In the genomic region with DNA sequence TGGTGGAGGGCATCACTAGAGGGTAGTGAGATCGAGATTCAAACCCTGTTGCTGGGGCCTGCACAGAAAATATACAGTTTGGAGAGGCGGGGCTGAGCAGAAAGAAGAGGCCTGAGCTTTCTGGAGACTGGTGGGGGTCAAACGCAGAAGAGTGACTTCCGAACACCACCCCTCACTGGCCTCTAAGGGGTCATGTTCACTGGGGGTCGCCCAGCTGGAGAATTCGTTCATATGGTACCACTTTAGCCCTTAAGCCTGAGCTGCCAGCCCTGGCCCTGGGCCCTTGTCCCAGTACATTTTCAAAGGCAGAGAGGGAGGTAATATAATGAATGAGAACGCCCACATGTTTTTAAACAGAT, we compare ENCODE assay signal across 12 mouse cellular contexts. TPM values are rescaled to one million over a fixed set of nuclear protein-coding genes. Genes with fewer than 3 reads are reported as not detected.
DNase-seq lines count a peak whose midpoint lies in the region; ATAC-seq and TF ChIP-seq lines count a peak whose summit lies in the region.
"Had no signal": no experiment of that assay in that cellular context is flagged by ENCODE, and none has a peak within 500 bp of the region (broad histone marks: within the 10 kb centered on the region; RNA-seq: fewer than 3 reads in every experiment).

No protein-coding gene starts in this region.

- H3K36me3 ChIP-seq in kidney, adult 2 months (ENCODE audit: control insufficient read depth, insufficient read depth, low read length): no peaks in the 10 kb centered on the region
- no peaks in the 10 kb centered on the region for H3K36me3 ChIP-seq in intestine, embryonic 14.5 days (ENCODE audit: control insufficient read depth, insufficient read depth, low read length)

- no peaks in the 10 kb centered on the region for H3K9me3 ChIP-seq in intestine, embryonic 14.5 days (ENCODE audit: control insufficient read depth, low read length)

- H3K9ac ChIP-seq in intestine, embryonic 14.5 days (ENCODE audit: low read length): no peak overlapping the region

- TF ChIP-seq POLR2A in kidney, adult 2 months (IDR thresholded peaks at IDR 0.05; ENCODE audit: low read depth, low read length): no peak

- H3K4me3 ChIP-seq in kidney, adult 2 months (ENCODE audit: insufficient read depth, low read depth, low read length): no peak overlapping the region
- no peak overlapping the region for H3K4me3 ChIP-seq in intestine, embryonic 14.5 days (ENCODE audit: low read depth, low read length)

- WGBS in kidney, adult 2 months: 74% methylated on average over 7 of the region's 7 CpGs
- 71% methylated on average over 7 of the region's 7 CpGs for WGBS in intestine, embryonic 14.5 days

- TF ChIP-seq CTCF in kidney, adult 2 months (conservative IDR thresholded peaks at IDR 0.05; ENCODE audit: insufficient read depth, insufficient read length, low read depth, low read length): no peak

- ATAC-seq in intestine, embryonic 14.5 days (replicated peaks; ENCODE audit: low FRiP score, low TSS enrichment, low read depth): no peak

- 0 out of 2 replicates have a peak overlapping the region, but pooled peaks have one; percentile 4 for H3K27ac ChIP-seq in kidney, adult 2 months (ENCODE audit: insufficient read depth, low read depth, low read length)
- peak overlapping the region; percentile 87; the same call in 1 of the 2 replicates for H3K27ac ChIP-seq in intestine, embryonic 14.5 days (ENCODE audit: low read depth)

- H3K4me2 ChIP-seq in intestine, embryonic 14.5 days (ENCODE audit: low read length): peak overlapping the region; percentile 1; the same call in 1 of the 2 replicates

- peaks cover 4% of the 10 kb centered on the region for H3K4me1 ChIP-seq in kidney, adult 2 months (ENCODE audit: control insufficient read depth, insufficient read depth, low read length)
- peaks cover 13% of the 10 kb centered on the region; the same call in 1 of the 2 replicates for H3K4me1 ChIP-seq in intestine, embryonic 14.5 days (replicated peaks; ENCODE audit: control insufficient read depth, insufficient read depth, low read length)

- DNase-seq in cerebellum, adult 11-12 months: peak; percentile 60
- DNase-seq in cerebellum, adult 8-10 months: no peak
- no peak for DNase-seq in kidney, adult 2 months
- no peak for DNase-seq in kidney, adult 8-10 months
- DNase-seq in 3T3-L1 (ENCODE audit: low read depth, low spot score): peak; percentile 20
- no peak for DNase-seq in intestine, embryonic 14.5 days (ENCODE audit: low spot score)
- DNase-seq in urinary bladder, postnatal 10 days (ENCODE audit: low spot score): no peak
- no peak for DNase-seq in adrenal gland, postnatal 10 days
- DNase-seq: cerebellum, postnatal 14 days; midbrain, embryonic 14.5 days; thymus, postnatal 25 days had no signal

- no peaks in the 10 kb centered on the region for H3K27me3 ChIP-seq in kidney, adult 2 months (replicated peaks; ENCODE audit: control insufficient read depth, insufficient read depth, low read length)
- H3K27me3 ChIP-seq in intestine, embryonic 14.5 days (replicated peaks; ENCODE audit: control insufficient read depth, insufficient read depth, low read length): no peaks in the 10 kb centered on the region

RNA-seq across cellular contexts. Expression of a gene that starts 1.1 kb away (rescaled TPM):
- polyA plus RNA-seq in kidney, adult 2 months (2012; rRNA removed): 10.6 and 11.3 TPM in 2 replicates
- polyA plus RNA-seq in intestine, embryonic 14.5 days (2014; fragmentation: Nextera tagmentation; extraction: Ambion mirVana): 10.2 and 11.3 TPM in 2 replicates
- total RNA-seq in adrenal gland, postnatal 10 days (2021): 1 to 10 TPM; 3.2 to 8.1 TPM

RNA-seq across cellular contexts. Expression of a gene that starts 4.6 kb away (rescaled TPM):
- polyA plus RNA-seq in kidney, adult 2 months (2012; rRNA removed): 0.11 and 0.18 TPM in 2 replicates
- 0.37 TPM in 1 of 2 replicates, not detected in the other for polyA plus RNA-seq in intestine, embryonic 14.5 days (2014; fragmentation: Nextera tagmentation; extraction: Ambion mirVana)
- under 1 TPM; 0.33 to 0.39 TPM for total RNA-seq in adrenal gland, postnatal 10 days (2021)
- total RNA-seq: layer of hippocampus, postnatal 14 days had no signal
- polyA plus RNA-seq: midbrain, embryonic 14.5 days had no signal

RNA-seq across cellular contexts. Expression of a gene that starts 37.1 kb away (rescaled TPM):
- 1.8 and 2.3 TPM in 2 replicates for polyA plus RNA-seq in kidney, adult 2 months (2012; rRNA removed)
- 1.7 and 1.8 TPM in 2 replicates for polyA plus RNA-seq in intestine, embryonic 14.5 days (2014; fragmentation: Nextera tagmentation; extraction: Ambion mirVana)
- 1 to 10 TPM; 3.7 TPM for total RNA-seq in adrenal gland, postnatal 10 days (2021)

RNA-seq across cellular contexts. Expression of a gene that starts 47.9 kb away (rescaled TPM):
- 467 and 688 TPM in 2 replicates for polyA plus RNA-seq in kidney, adult 2 months (2012; rRNA removed)
- 80.8 and 85.8 TPM in 2 replicates for polyA plus RNA-seq in intestine, embryonic 14.5 days (2014; fragmentation: Nextera tagmentation; extraction: Ambion mirVana)
- total RNA-seq in adrenal gland, postnatal 10 days (2021): 100 to 1,000 TPM; 107 to 113 TPM

RNA-seq across cellular contexts. Expression of a gene that starts 54.0 kb away (rescaled TPM):
- polyA plus RNA-seq in kidney, adult 2 months (2012; rRNA removed): 1,190 and 1,260 TPM in 2 replicates
- 522 and 561 TPM in 2 replicates for polyA plus RNA-seq in intestine, embryonic 14.5 days (2014; fragmentation: Nextera tagmentation; extraction: Ambion mirVana)
- 1,000 to 10,000 TPM; 1,423 to 1,562 TPM for total RNA-seq in adrenal gland, postnatal 10 days (2021)

Comparison
In these comparisons a context has a peak if more than half of its experiments do, and no peak if none do; other contexts are left out.
1. DNase-seq: peak in cerebellum, adult 11-12 months (single experiment) and 3T3-L1 (single experiment); none in cerebellum, adult 8-10 months (single experiment), kidney, adult 2 months (single experiment), kidney, adult 8-10 months (0 of 2), intestine, embryonic 14.5 days (single experiment), urinary bladder, postnatal 10 days (single experiment) and adrenal gland, postnatal 10 days (single experiment).